8 mouse cellular contexts compared by ENCODE assay signal in genomic region chr10:67096621-67097436, GRCm38 (mm10). TPM values are rescaled to one million over a fixed set of nuclear protein-coding genes. Genes with fewer than 3 reads are reported as not detected.
A peak's percentile ranks its signal among the peaks of the same experiment; 100 is the strongest.
DNase-seq lines count a peak whose midpoint lies in the region; ATAC-seq and TF ChIP-seq lines count a peak whose summit lies in the region.

Gene Reep3 (minus strand): TSS chr10:67096945.

- H3K4me1 ChIP-seq in embryonic facial prominence, embryonic 12.5 days, result peaks cover 31% of the 10 kb centered on the region
- H3K4me1 ChIP-seq in midbrain, postnatal 0 days (ENCODE audit: insufficient read depth, low read length), result peaks cover 19% of the 10 kb centered on the region

- H3K9ac ChIP-seq in embryonic facial prominence, embryonic 12.5 days, result peak within 1 kb of the TSS; percentile 99
- peak within 1 kb of the TSS; percentile 93 for H3K9ac ChIP-seq in midbrain, postnatal 0 days (replicated peaks; ENCODE audit: low read length, poor library complexity, severe bottlenecking)

- peak; percentile 57 to 70 for DNase-seq in urinary bladder, adult 18-20 months (ENCODE audit: low spot score in 2 of 2)
- DNase-seq in urinary bladder, postnatal 10 days (ENCODE audit: low spot score), result no peak
- DNase-seq in heart, adult 8-10 months (ENCODE audit: low spot score), result peak; percentile 61
- DNase-seq in kidney, adult 8-10 months, result peak; percentile 71 to 73
- DNase-seq in liver, result peak; percentile 82
- DNase-seq in midbrain, postnatal 0 days (ENCODE audit: low spot score), result peak; percentile 65
- DNase-seq in spleen, postnatal 10 days (ENCODE audit: low spot score in 2 of 2), result peak; percentile 66 to 69

- peak within 1 kb of the TSS; percentile 71 for H3K4me2 ChIP-seq in embryonic facial prominence, embryonic 12.5 days (replicated peaks)
- peak within 1 kb of the TSS; percentile 75 for H3K4me2 ChIP-seq in midbrain, postnatal 0 days (ENCODE audit: low read depth, low read length, poor library complexity, severe bottlenecking)

- peak; percentile 79 for ATAC-seq in embryonic facial prominence, embryonic 12.5 days (ENCODE audit: insufficient number of reproducible peaks, insufficient read depth, low FRiP score, low TSS enrichment)
- ATAC-seq in midbrain, postnatal 0 days (ENCODE audit: low FRiP score), result peak; percentile 82

- H3K9me3 ChIP-seq in embryonic facial prominence, embryonic 12.5 days, result no peaks in the 10 kb centered on the region
- no peaks in the 10 kb centered on the region for H3K9me3 ChIP-seq in midbrain, postnatal 0 days (ENCODE audit: low read length)

- no peak for TF ChIP-seq CTCF in midbrain, postnatal 0 days (IDR thresholded peaks at IDR 0.05)

- no peaks in the 10 kb centered on the region for H3K27me3 ChIP-seq in embryonic facial prominence, embryonic 12.5 days
- no peaks in the 10 kb centered on the region for H3K27me3 ChIP-seq in midbrain, postnatal 0 days (ENCODE audit: insufficient read depth, low read length)

- H3K4me3 ChIP-seq in embryonic facial prominence, embryonic 12.5 days, result peak within 1 kb of the TSS; percentile 89
- peak within 1 kb of the TSS; percentile 88 for H3K4me3 ChIP-seq in midbrain, postnatal 0 days (ENCODE audit: low read depth, low read length)

- H3K36me3 ChIP-seq in embryonic facial prominence, embryonic 12.5 days, result no peaks in the 10 kb centered on the region
- H3K36me3 ChIP-seq in midbrain, postnatal 0 days (ENCODE audit: insufficient read depth, low read length), result no peaks in the 10 kb centered on the region

- H3K27ac ChIP-seq in embryonic facial prominence, embryonic 12.5 days, result peak within 1 kb of the TSS; percentile 99
- H3K27ac ChIP-seq in midbrain, postnatal 0 days (ENCODE audit: low read depth, low read length), result peak within 1 kb of the TSS; percentile 94

- WGBS in embryonic facial prominence, embryonic 12.5 days, result 1% methylated on average over 75 of the region's 97 CpGs
- WGBS in midbrain, postnatal 0 days, result under 1% methylated on average over 82 of the region's 97 CpGs

RNA-seq across cellular contexts. Expression of gene Reep3, which starts in this region (rescaled TPM):
- polyA plus RNA-seq in embryonic facial prominence, embryonic 12.5 days (2016; fragmentation: Nextera tagmentation; extraction: Ambion mirVana), result 38.7 and 39.7 TPM in 2 replicates
- total RNA-seq in heart, adult 8-10 months (2022), result 10 to 100 TPM; 16.3 to 19.9 (median 17.9) TPM
- total RNA-seq in midbrain, postnatal 0 days (2014; rRNA removed), result 28.1 and 30.0 TPM in 2 replicates
- polyA plus RNA-seq in midbrain, postnatal 0 days (2015; fragmentation: Nextera tagmentation; extraction: Ambion mirVana), result 26.6 and 26.7 TPM in 2 replicates
